Mouse (Mus musculus): ENCODE results near the gene Slc38a2. TPM values are rescaled to one million over a fixed set of nuclear protein-coding genes. Genes with fewer than 3 reads are reported as not detected.
A peak's percentile ranks its signal among the peaks of the same experiment; 100 is the strongest.

The Slc38a2 gene
- polyA plus RNA-seq, 1 experiment, result 83.9 TPM

- no peak for TF ChIP-seq POLR2A (IDR thresholded peaks at IDR 0.05; ENCODE audit: borderline replicate concordance, low read depth, low read length)
- no peak for TF ChIP-seq CTCF (IDR thresholded peaks at IDR 0.05; ENCODE audit: low read depth, low read length)
- Histone ChIP-seq H3K4me1 (ENCODE audit: control insufficient read depth, insufficient read depth, low read length) (peaks cover 18% of the 10 kb centered on the region), H3K4me3 (ENCODE audit: insufficient read depth, low read length) (peak overlapping the region; percentile 88), H3K27ac (ENCODE audit: insufficient read depth, low read depth, low read length) (peak overlapping the region; percentile 64)
Observed at GRCm38 (mm10) chr15:96697901-96698657, 1.5 kb downstream of the Slc38a2 start.

GRCm38 (mm10) chr15:96696486-96697284 is 2.8 kb downstream of the Slc38a2 start:
- TF ChIP-seq POLR2A (IDR thresholded peaks at IDR 0.05; ENCODE audit: borderline replicate concordance, low read depth, low read length) (no peak), CTCF (IDR thresholded peaks at IDR 0.05; ENCODE audit: low read depth, low read length) (no peak)
- H3K27ac ChIP-seq (ENCODE audit: insufficient read depth, low read depth, low read length), result no peak overlapping the region
- H3K4me1 ChIP-seq (ENCODE audit: control insufficient read depth, insufficient read depth, low read length), result peaks cover 18% of the 10 kb centered on the region
- peak overlapping the region; percentile 48 for H3K4me3 ChIP-seq (ENCODE audit: insufficient read depth, low read length)

GRCm38 (mm10) chr15:96695455-96696421 is 3.8 kb downstream of the Slc38a2 start:
- H3K4me3 ChIP-seq (ENCODE audit: insufficient read depth, low read length), result peak overlapping the region; percentile 48; the same call in 1 of the 2 replicates

GRCm38 (mm10) chr15:96694988-96695387 is 4.5 kb downstream of the Slc38a2 start:
- H3K4me3 ChIP-seq (ENCODE audit: insufficient read depth, low read length), result no peak overlapping the region
- TF ChIP-seq POLR2A (IDR thresholded peaks at IDR 0.05; ENCODE audit: borderline replicate concordance, low read depth, low read length) (no peak), CTCF (IDR thresholded peaks at IDR 0.05; ENCODE audit: low read depth, low read length) (no peak)
- H3K27ac ChIP-seq (ENCODE audit: insufficient read depth, low read depth, low read length), result no peak overlapping the region
- H3K4me1 ChIP-seq (ENCODE audit: control insufficient read depth, insufficient read depth, low read length), result peaks cover 14% of the 10 kb centered on the region

More at GRCm38 (mm10) chr15:96695455-96696421, 3.8 kb downstream of the Slc38a2 start:
- Histone ChIP-seq H3K4me1 (ENCODE audit: control insufficient read depth, insufficient read depth, low read length) (peaks cover 18% of the 10 kb centered on the region), H3K27ac (ENCODE audit: insufficient read depth, low read depth, low read length) (no peak overlapping the region)
- TF ChIP-seq POLR2A (IDR thresholded peaks at IDR 0.05; ENCODE audit: borderline replicate concordance, low read depth, low read length), result no peak
- TF ChIP-seq CTCF (IDR thresholded peaks at IDR 0.05; ENCODE audit: low read depth, low read length), result no peak

GRCm38 (mm10) chr15:96693688-96694087 is 5.8 kb downstream of the Slc38a2 start:
- no peak for TF ChIP-seq POLR2A (IDR thresholded peaks at IDR 0.05; ENCODE audit: borderline replicate concordance, low read depth, low read length)
- TF ChIP-seq CTCF (IDR thresholded peaks at IDR 0.05; ENCODE audit: low read depth, low read length), result no peak
- Histone ChIP-seq H3K4me3 (ENCODE audit: insufficient read depth, low read length) (no peak overlapping the region), H3K27ac (ENCODE audit: insufficient read depth, low read depth, low read length) (no peak overlapping the region), H3K4me1 (ENCODE audit: control insufficient read depth, insufficient read depth, low read length) (peaks cover 14% of the 10 kb centered on the region)

GRCm38 (mm10) chr15:96692401-96692800 is 7.1 kb downstream of the Slc38a2 start:
- no peak overlapping the region for H3K27ac ChIP-seq (ENCODE audit: insufficient read depth, low read depth, low read length)
- TF ChIP-seq CTCF (IDR thresholded peaks at IDR 0.05; ENCODE audit: low read depth, low read length), result no peak
- no peak for TF ChIP-seq POLR2A (IDR thresholded peaks at IDR 0.05; ENCODE audit: borderline replicate concordance, low read depth, low read length)
- H3K4me1 ChIP-seq (ENCODE audit: control insufficient read depth, insufficient read depth, low read length), result peaks cover 14% of the 10 kb centered on the region
- H3K4me3 ChIP-seq (ENCODE audit: insufficient read depth, low read length), result no peak overlapping the region

GRCm38 (mm10) chr15:96691381-96691780 is 8.1 kb downstream of the Slc38a2 start:
- no peak overlapping the region for H3K27ac ChIP-seq (ENCODE audit: insufficient read depth, low read depth, low read length)
- H3K4me3 ChIP-seq (ENCODE audit: insufficient read depth, low read length), result no peak overlapping the region
- TF ChIP-seq POLR2A (IDR thresholded peaks at IDR 0.05; ENCODE audit: borderline replicate concordance, low read depth, low read length), result no peak
- no peak for TF ChIP-seq CTCF (IDR thresholded peaks at IDR 0.05; ENCODE audit: low read depth, low read length)
- peaks cover 9% of the 10 kb centered on the region for H3K4me1 ChIP-seq (ENCODE audit: control insufficient read depth, insufficient read depth, low read length)

- H3K4me3 ChIP-seq (ENCODE audit: insufficient read depth, low read length), result no peak overlapping the region
- H3K27ac ChIP-seq (ENCODE audit: insufficient read depth, low read depth, low read length), result no peak overlapping the region
- TF ChIP-seq POLR2A (IDR thresholded peaks at IDR 0.05; ENCODE audit: borderline replicate concordance, low read depth, low read length), result no peak
- TF ChIP-seq CTCF (IDR thresholded peaks at IDR 0.05; ENCODE audit: low read depth, low read length), result no peak
- peaks cover 4% of the 10 kb centered on the region for H3K4me1 ChIP-seq (ENCODE audit: control insufficient read depth, insufficient read depth, low read length)
Observed at GRCm38 (mm10) chr15:96690829-96691228, 8.7 kb downstream of the Slc38a2 start.

GRCm38 (mm10) chr15:96689919-96690318 is 9.6 kb downstream of the Slc38a2 start:
- no peak overlapping the region for H3K27ac ChIP-seq (ENCODE audit: insufficient read depth, low read depth, low read length)
- no peak for TF ChIP-seq POLR2A (IDR thresholded peaks at IDR 0.05; ENCODE audit: borderline replicate concordance, low read depth, low read length)
- no peak for TF ChIP-seq CTCF (IDR thresholded peaks at IDR 0.05; ENCODE audit: low read depth, low read length)
- peaks cover 5% of the 10 kb centered on the region for H3K4me1 ChIP-seq (ENCODE audit: control insufficient read depth, insufficient read depth, low read length)
- no peak overlapping the region for H3K4me3 ChIP-seq (ENCODE audit: insufficient read depth, low read length)
